10 mouse cellular contexts compared by ENCODE assay signal in genomic region chr6:22834100-22834970, GRCm38 (mm10). TPM values are rescaled to one million over a fixed set of nuclear protein-coding genes. Genes with fewer than 3 reads are reported as not detected.
DNase-seq lines count a peak whose midpoint lies in the region; ATAC-seq and TF ChIP-seq lines count a peak whose summit lies in the region.
"Had no signal": no experiment of that assay in that cellular context is flagged by ENCODE, and none has a peak within 500 bp of the region (broad histone marks: within the 10 kb centered on the region; RNA-seq: fewer than 3 reads in every experiment).

No protein-coding gene starts in this region.

- H3K27me3 ChIP-seq in midbrain, embryonic 11.5 days (ENCODE audit: control insufficient read depth, insufficient read depth, low read length): no peaks in the 10 kb centered on the region
- no peaks in the 10 kb centered on the region for H3K27me3 ChIP-seq in intestine, embryonic 16.5 days (replicated peaks; ENCODE audit: control insufficient read depth, insufficient read depth, low read length)
- H3K27me3 ChIP-seq in kidney, adult 2 months (replicated peaks; ENCODE audit: control insufficient read depth, insufficient read depth, low read length): no peaks in the 10 kb centered on the region
- H3K27me3 ChIP-seq: heart, embryonic 12.5 days had no signal

- H3K27ac ChIP-seq in midbrain, embryonic 11.5 days (ENCODE audit: low read depth, low read length): peak overlapping the region; percentile 79
- no peak overlapping the region for H3K27ac ChIP-seq in intestine, embryonic 16.5 days (ENCODE audit: low read length)
- no peak overlapping the region for H3K27ac ChIP-seq in kidney, adult 2 months (ENCODE audit: insufficient read depth, low read depth, low read length)

- peak; percentile 3 for DNase-seq in right cerebral cortex, adult 18-20 months
- DNase-seq in right cerebral cortex, postnatal 25 days: no peak
- DNase-seq in frontal cortex, postnatal 36 days (ENCODE audit: low spot score in 2 of 2): peak; percentile 12 to 14
- DNase-seq in midbrain, embryonic 11.5 days (ENCODE audit: low spot score, missing footprints): peak; percentile 90
- DNase-seq in thymus, postnatal 10 days (ENCODE audit: low spot score in 2 of 2): no peak
- DNase-seq in lung, postnatal 10 days: no peak
- DNase-seq in kidney, adult 2 months: no peak

- H3K9ac ChIP-seq in midbrain, embryonic 11.5 days (ENCODE audit: low read length): 0 out of 2 replicates have a peak overlapping the region, but pooled peaks have one; percentile 18
- H3K9ac ChIP-seq in intestine, embryonic 16.5 days (ENCODE audit: low read depth, low read length): no peak overlapping the region
- H3K9ac ChIP-seq: heart, embryonic 12.5 days had no signal

- H3K9me3 ChIP-seq in midbrain, embryonic 11.5 days (ENCODE audit: control insufficient read depth, low read length): no peaks in the 10 kb centered on the region
- no peaks in the 10 kb centered on the region for H3K9me3 ChIP-seq in intestine, embryonic 16.5 days (ENCODE audit: control insufficient read depth, low read length)
- H3K9me3 ChIP-seq: G1E; heart, embryonic 12.5 days had no signal

- 59% methylated on average over 19 of the region's 19 CpGs for WGBS in midbrain, embryonic 11.5 days
- whole genome bisulfite sequencing in intestine, embryonic 16.5 days: 77% methylated on average over 19 of the region's 19 CpGs
- WGBS in kidney, adult 2 months: 79% methylated on average over 19 of the region's 19 CpGs

- no peaks in the 10 kb centered on the region for H3K36me3 ChIP-seq in midbrain, embryonic 11.5 days (ENCODE audit: control insufficient read depth, insufficient read depth, low read length)
- no peaks in the 10 kb centered on the region for H3K36me3 ChIP-seq in intestine, embryonic 16.5 days (ENCODE audit: control insufficient read depth, insufficient read depth, low read length)
- no peaks in the 10 kb centered on the region for H3K36me3 ChIP-seq in kidney, adult 2 months (ENCODE audit: control insufficient read depth, insufficient read depth, low read length)
- H3K36me3 ChIP-seq: G1E; heart, embryonic 12.5 days had no signal

- TF ChIP-seq POLR2A in kidney, adult 2 months (IDR thresholded peaks at IDR 0.05; ENCODE audit: low read depth, low read length): no peak

- TF ChIP-seq CTCF in kidney, adult 2 months (conservative IDR thresholded peaks at IDR 0.05; ENCODE audit: insufficient read depth, insufficient read length, low read depth, low read length): no peak

- peaks cover 12% of the 10 kb centered on the region for H3K4me1 ChIP-seq in midbrain, embryonic 11.5 days (ENCODE audit: control insufficient read depth, insufficient read depth, low read length)
- no peaks in the 10 kb centered on the region for H3K4me1 ChIP-seq in intestine, embryonic 16.5 days (ENCODE audit: control insufficient read depth, insufficient read depth, low read length)
- H3K4me1 ChIP-seq in kidney, adult 2 months (ENCODE audit: control insufficient read depth, insufficient read depth, low read length): no peaks in the 10 kb centered on the region
- H3K4me1 ChIP-seq: heart, embryonic 12.5 days had no signal

- no peak overlapping the region for H3K4me3 ChIP-seq in midbrain, embryonic 11.5 days (ENCODE audit: low read depth, low read length)
- H3K4me3 ChIP-seq in intestine, embryonic 16.5 days (ENCODE audit: low read length): no peak overlapping the region
- H3K4me3 ChIP-seq in kidney, adult 2 months (ENCODE audit: insufficient read depth, low read depth, low read length): no peak overlapping the region
- H3K4me3 ChIP-seq: heart, embryonic 12.5 days had no signal

- H3K4me2 ChIP-seq in midbrain, embryonic 11.5 days: 0 out of 2 replicates have a peak overlapping the region, but pooled peaks have one; percentile 9
- H3K4me2 ChIP-seq in intestine, embryonic 16.5 days (ENCODE audit: low read depth, low read length): no peak overlapping the region
- H3K4me2 ChIP-seq: heart, embryonic 12.5 days had no signal

- peak; percentile 87 for ATAC-seq in midbrain, embryonic 11.5 days (ENCODE audit: low FRiP score)
- no peak for ATAC-seq in intestine, embryonic 16.5 days

RNA-seq across cellular contexts. Expression of gene Ptprz1, which starts 41.0 kb away (rescaled TPM):
- polyA plus RNA-seq in midbrain, embryonic 11.5 days (2014; fragmentation: Nextera tagmentation; extraction: Ambion mirVana): 31.9 and 39.4 TPM in 2 replicates
- 3.2 and 3.4 TPM in 2 replicates for polyA plus RNA-seq in intestine, embryonic 16.5 days (2015; fragmentation: Nextera tagmentation; extraction: Ambion mirVana)
- 0.11 and 0.14 TPM in 2 replicates for polyA plus RNA-seq in kidney, adult 2 months (2012; rRNA removed)
- polyA plus RNA-seq: G1E had no signal

Comparison
In these comparisons a context has a peak if more than half of its experiments do, and no peak if none do; other contexts are left out.
1. DNase-seq: peak in right cerebral cortex, adult 18-20 months (single experiment), frontal cortex, postnatal 36 days (2 of 2) and midbrain, embryonic 11.5 days (single experiment); none in right cerebral cortex, postnatal 25 days (single experiment), thymus, postnatal 10 days (0 of 2), lung, postnatal 10 days (single experiment) and kidney, adult 2 months (single experiment).